Mouse (Mus musculus) neural tube, embryonic 11.5 days (tissue): Measurements from ENCODE around the gene Gm45713. TPM values are rescaled to one million over a fixed set of nuclear protein-coding genes. Genes with fewer than 3 reads are reported as not detected.
A peak's percentile ranks its signal among the peaks of the same experiment; 100 is the strongest.

Experiments used
- ATAC-seq: fragments of 200-750 bp; cut with Nextera tagmentation; 2 replicates; pipeline ENCODE4 v1.8.0; 2017; ENCODE audit warnings: moderate number of reproducible peaks, mild to moderate bottlenecking, moderate TSS enrichment, moderate library complexity; ENCODE audit not compliant: insufficient read depth, low FRiP score, low TSS enrichment
- DNase-seq: peaks from one replicate; pipeline ENCODE4 v3.0.0-alpha.2; 2015; ENCODE audit warnings: low spot score
- H3K27ac ChIP-seq: fragments of 300-500 bp; sonication (generic); 2 replicates; pipeline ENCODE4 v1.5.1; 2014; ENCODE audit warnings: low read depth, mild to moderate bottlenecking, low read length
- H3K27me3 ChIP-seq: fragments of 300-500 bp; sonication (generic); 2 replicates; pipeline ENCODE4 v1.6.1; 2014; ENCODE audit warnings: mild to moderate bottlenecking, low read length, mixed read lengths; ENCODE audit not compliant: control insufficient read depth, insufficient read depth
- H3K36me3 ChIP-seq: fragments of 300-500 bp; sonication (generic); 2 replicates; pipeline ENCODE4 v1.6.1; 2014; ENCODE audit warnings: mild to moderate bottlenecking, low read length, moderate library complexity, mixed read lengths; ENCODE audit not compliant: control insufficient read depth, insufficient read depth
- H3K4me1 ChIP-seq: fragments of 300-500 bp; sonication (generic); 2 replicates; pipeline ENCODE4 v1.6.1; 2014; ENCODE audit warnings: low read length, mixed read lengths; ENCODE audit not compliant: control insufficient read depth, insufficient read depth
- H3K4me2 ChIP-seq: fragments of 300-500 bp; sonication (generic); 2 replicates; pipeline ENCODE4 v1.6.1; 2014; ENCODE audit warnings: low read depth, mild to moderate bottlenecking, moderate library complexity
- H3K4me3 ChIP-seq: fragments of 300-500 bp; sonication (generic); 2 replicates; pipeline ENCODE4 v1.5.1; 2014; ENCODE audit warnings: low read depth, low read length
- H3K9ac ChIP-seq: fragments of 300-500 bp; sonication (generic); 2 replicates; pipeline ENCODE4 v1.6.1; 2014; ENCODE audit warnings: mild to moderate bottlenecking, low read length
- H3K9me3 ChIP-seq: fragments of 300-500 bp; sonication (generic); 2 replicates; pipeline ENCODE4 v1.6.1; 2016; ENCODE audit warnings: low read length; ENCODE audit not compliant: control insufficient read depth
- WGBS: fragments of 180-500 bp; shearing (Covaris S2); extraction: QIAGEN DNeasy Blood & Tissue Kit; methylation state at CpG from one replicate; pipeline ENCODE4 v1.1.7; 2014; 5-methylcytosine and 5-hydroxymethylcytosine counted together
- polyA plus RNA-seq: library from polyadenylated mRNA; unstranded; fragments of >200 nt; fragmentation: Nextera tagmentation; extraction: Ambion mirVana; gene quantifications from 2 replicates; pipeline ENCODE4 v1.2.1, GENCODE M21; 2014

Gm45713 gene
- polyA plus RNA-seq, 1 experiment from 2014 or later: 0.21 TPM

GRCm38 (mm10) chr7:45090251-45090977 lies 45.6 kb downstream of the Gm45713 start:
- no peak overlapping the region; the same call in 1 of the 2 replicates for H3K4me3 ChIP-seq
- ATAC-seq: no peak

GRCm38 (mm10) chr7:45088597-45088996 lies 47.4 kb downstream of the Gm45713 start:
- H3K9ac ChIP-seq: no peak overlapping the region
- no peak for ATAC-seq
- H3K36me3 ChIP-seq: peaks cover 8% of the 10 kb centered on the region
- H3K4me2 ChIP-seq: no peak overlapping the region
- H3K27ac ChIP-seq: no peak overlapping the region
- no peaks in the 10 kb centered on the region for H3K9me3 ChIP-seq
- no peaks in the 10 kb centered on the region for H3K27me3 ChIP-seq
- WGBS: 93% methylated on average over 17 of the region's 17 CpGs
- H3K4me3 ChIP-seq: no peak overlapping the region
- no peak for DNase-seq
- 0 out of 2 replicates have a peak, but pooled peaks cover 2% of the 10 kb centered on the region for H3K4me1 ChIP-seq

More at GRCm38 (mm10) chr7:45090251-45090977, 45.6 kb downstream of the Gm45713 start:
- H3K9me3 ChIP-seq: no peaks in the 10 kb centered on the region
- H3K4me2 ChIP-seq: no peak overlapping the region; the same call in 1 of the 2 replicates
- no peak for DNase-seq
- H3K9ac ChIP-seq: no peak overlapping the region
- H3K4me1 ChIP-seq: 0 out of 2 replicates have a peak, but pooled peaks cover 2% of the 10 kb centered on the region
- no peaks in the 10 kb centered on the region for H3K27me3 ChIP-seq
- WGBS: 83% methylated on average over 13 of the region's 13 CpGs
- peaks cover 8% of the 10 kb centered on the region for H3K36me3 ChIP-seq
- no peak overlapping the region for H3K27ac ChIP-seq

GRCm38 (mm10) chr7:45086084-45086483 lies 49.9 kb downstream of the Gm45713 start:
- no peak for ATAC-seq
- no peak overlapping the region for H3K9ac ChIP-seq
- H3K4me3 ChIP-seq: no peak overlapping the region
- no peak for DNase-seq
- no peaks in the 10 kb centered on the region for H3K27me3 ChIP-seq
- no peaks in the 10 kb centered on the region for H3K9me3 ChIP-seq
- H3K27ac ChIP-seq: no peak overlapping the region
- WGBS: 76% methylated on average over 4 of the region's 4 CpGs
- no peaks in the 10 kb centered on the region for H3K4me1 ChIP-seq
- peaks cover 16% of the 10 kb centered on the region for H3K36me3 ChIP-seq
- no peak overlapping the region for H3K4me2 ChIP-seq

GRCm38 (mm10) chr7:45083300-45083890 lies 52.6 kb downstream of the Gm45713 start:
- DNase-seq (no peak), ATAC-seq (no peak)
- no peak overlapping the region for H3K27ac ChIP-seq
- no peak overlapping the region for H3K9ac ChIP-seq
- no peaks in the 10 kb centered on the region for H3K27me3 ChIP-seq
- H3K4me1 ChIP-seq: no peaks in the 10 kb centered on the region
- no peak overlapping the region for H3K4me2 ChIP-seq
- H3K9me3 ChIP-seq: no peaks in the 10 kb centered on the region
- 83% methylated on average over 22 of the region's 22 CpGs for WGBS
- H3K36me3 ChIP-seq: peaks cover 16% of the 10 kb centered on the region
- H3K4me3 ChIP-seq: no peak overlapping the region

- Histone ChIP-seq H3K27me3 (no peaks in the 10 kb centered on the region), H3K27ac (peak overlapping the region; percentile 14; the same call in 1 of the 2 replicates), H3K4me3 (no peak overlapping the region), H3K4me1 (no peaks in the 10 kb centered on the region), H3K9ac (no peak overlapping the region; the same call in 1 of the 2 replicates), H3K4me2 (no peak overlapping the region; the same call in 1 of the 2 replicates), H3K9me3 (no peaks in the 10 kb centered on the region), H3K36me3 (peaks cover 16% of the 10 kb centered on the region)
- WGBS: 60% methylated on average over 25 of the region's 25 CpGs
- DNase-seq: peak; percentile 41
- ATAC-seq: no peak
Observed at GRCm38 (mm10) chr7:45082401-45083299, 53.4 kb downstream of the Gm45713 start.

GRCm38 (mm10) chr7:45081016-45081415 lies 55.0 kb downstream of the Gm45713 start:
- DNase-seq (no peak), ATAC-seq (no peak)
- H3K4me3 ChIP-seq: no peak overlapping the region
- no peaks in the 10 kb centered on the region for H3K9me3 ChIP-seq
- no peak overlapping the region for H3K27ac ChIP-seq
- WGBS: 51% methylated on average over 5 of the region's 5 CpGs
- no peak overlapping the region for H3K9ac ChIP-seq
- no peaks in the 10 kb centered on the region for H3K4me1 ChIP-seq
- no peaks in the 10 kb centered on the region for H3K27me3 ChIP-seq
- H3K4me2 ChIP-seq: no peak overlapping the region
- H3K36me3 ChIP-seq: peaks cover 10% of the 10 kb centered on the region; the same call in 1 of the 2 replicates

GRCm38 (mm10) chr7:45079856-45080255 lies 56.2 kb downstream of the Gm45713 start:
- Histone ChIP-seq H3K4me3 (no peak overlapping the region), H3K4me2 (no peak overlapping the region), H3K36me3 (peaks cover 8% of the 10 kb centered on the region; the same call in 1 of the 2 replicates), H3K27ac (no peak overlapping the region), H3K4me1 (no peaks in the 10 kb centered on the region), H3K27me3 (no peaks in the 10 kb centered on the region), H3K9me3 (no peaks in the 10 kb centered on the region), H3K9ac (no peak overlapping the region)
- WGBS: 2% methylated on average over 10 of the region's 10 CpGs
- ATAC-seq (peak; percentile 18; the same call in 1 of the 2 replicates), DNase-seq (peak; percentile 92)

- H3K27me3 ChIP-seq: no peaks in the 10 kb centered on the region
- H3K9ac ChIP-seq: no peak overlapping the region
- ATAC-seq: no peak
- 35% methylated on average over 9 of the region's 9 CpGs for WGBS
- no peak overlapping the region for H3K4me3 ChIP-seq
- peaks cover 8% of the 10 kb centered on the region; the same call in 1 of the 2 replicates for H3K36me3 ChIP-seq
- DNase-seq: peak; percentile 83
- H3K27ac ChIP-seq: no peak overlapping the region
- no peaks in the 10 kb centered on the region for H3K9me3 ChIP-seq
- H3K4me1 ChIP-seq: no peaks in the 10 kb centered on the region
- H3K4me2 ChIP-seq: no peak overlapping the region
Observed at GRCm38 (mm10) chr7:45078513-45078912, 57.5 kb downstream of the Gm45713 start.
